7 mouse cellular contexts compared by ENCODE assay signal in the genomic region with DNA sequence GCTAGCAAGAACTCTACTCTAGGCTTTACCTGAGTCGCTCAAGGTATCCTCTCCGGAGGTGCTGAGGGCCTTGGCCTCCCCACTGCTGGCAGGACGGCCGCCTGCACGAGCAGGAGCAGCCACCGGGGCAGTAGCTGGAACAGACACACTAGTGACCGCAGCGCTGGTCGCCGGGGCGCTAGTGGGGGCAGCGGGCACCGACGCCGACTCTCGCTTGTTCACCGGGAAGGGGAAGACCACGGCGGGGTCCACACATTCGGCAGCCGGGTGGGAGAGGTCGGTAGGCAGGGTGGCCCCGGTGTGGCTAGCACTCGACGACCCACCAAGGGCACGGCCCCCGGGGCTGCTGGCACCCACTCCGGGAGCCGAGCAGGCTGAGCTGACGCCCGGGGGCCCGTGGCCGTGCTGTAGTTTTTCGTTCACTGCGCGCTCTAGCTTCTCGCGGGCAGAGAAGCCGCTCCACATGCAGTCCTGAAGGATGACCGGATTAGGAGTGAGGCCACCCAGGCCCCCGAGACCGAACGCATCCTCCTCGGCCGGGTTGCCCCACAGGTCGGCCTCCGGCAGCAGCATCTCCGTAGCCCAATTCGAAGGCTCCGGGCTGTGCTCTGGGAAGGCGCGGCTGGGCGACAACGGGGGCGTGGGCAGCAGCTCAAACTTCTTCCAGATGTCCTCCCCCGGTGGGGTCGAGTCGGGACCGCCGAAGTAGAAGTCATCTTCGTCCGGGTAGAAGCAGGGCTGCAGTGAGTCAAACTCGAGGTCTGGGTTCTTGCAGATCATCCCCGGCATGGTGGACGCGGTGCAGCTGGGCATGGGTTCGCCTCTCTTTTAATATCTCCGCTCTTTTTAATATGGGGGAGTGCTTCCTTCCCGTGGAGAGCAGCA. TPM values are rescaled to one million over a fixed set of nuclear protein-coding genes. Genes with fewer than 3 reads are reported as not detected.
DNase-seq lines count a peak whose midpoint lies in the region; ATAC-seq and TF ChIP-seq lines count a peak whose summit lies in the region.

No protein-coding gene starts in this region.

- peaks cover 6 to 9% of the 10 kb centered on the region in 2 experiments for H3K4me1 ChIP-seq in ES-E14 (ENCODE audit: control insufficient read depth in 2 of 2, insufficient read depth in 2 of 2, low read length in 2 of 2, poor library complexity in 1 of 2)
- H3K4me1 ChIP-seq in hindbrain, embryonic 14.5 days (replicated peaks; ENCODE audit: control insufficient read depth, insufficient read depth, low read length) = peaks cover 19% of the 10 kb centered on the region
- H3K4me1 ChIP-seq in midbrain, embryonic 14.5 days (ENCODE audit: control insufficient read depth, insufficient read depth, low read length) = peaks cover 16% of the 10 kb centered on the region

- under 1% methylated on average over 69 of the region's 69 CpGs for WGBS in hindbrain, embryonic 14.5 days
- under 1% methylated on average over 69 of the region's 69 CpGs for WGBS in midbrain, embryonic 14.5 days

- peak overlapping the region; percentile 81 to 94 for H3K4me3 ChIP-seq in ES-E14 (ENCODE audit: insufficient read depth in 1 of 2, low read depth in 1 of 2, low read length in 2 of 2, poor library complexity in 1 of 2, severe bottlenecking in 1 of 2)
- H3K4me3 ChIP-seq in hindbrain, embryonic 14.5 days (replicated peaks; ENCODE audit: low read length) = peak overlapping the region; percentile 70
- peak overlapping the region; percentile 82 for H3K4me3 ChIP-seq in midbrain, embryonic 14.5 days (replicated peaks; ENCODE audit: low read depth, low read length)

- intact Hi-C loops in left cerebral cortex, postnatal 25 days (cut with DNase I) = loop anchor here (2.0 to 10.0 kb wide), 5 partner anchors 158 to 615 kb away; no protein-coding TSS in a partner anchor

- peak overlapping the region; percentile 98 for H3K4me2 ChIP-seq in hindbrain, embryonic 14.5 days (replicated peaks)
- H3K4me2 ChIP-seq in midbrain, embryonic 14.5 days (ENCODE audit: low read length) = peak overlapping the region; percentile 95

- no peaks in the 10 kb centered on the region for H3K9me3 ChIP-seq in ES-E14 (ENCODE audit: control insufficient read depth, insufficient read depth, low read depth, low read length)
- no peaks in the 10 kb centered on the region for H3K9me3 ChIP-seq in hindbrain, embryonic 14.5 days (ENCODE audit: control insufficient read depth, low read length)
- H3K9me3 ChIP-seq in midbrain, embryonic 14.5 days (ENCODE audit: control insufficient read depth, low read length) = no peaks in the 10 kb centered on the region

- in situ Hi-C loops in ES-E14 (cut with MboI; ENCODE audit: low sequenced_read_pairs in 2 of 2, unreplicated experiment in 2 of 2) = loop anchor here (5.0 to 10.0 kb wide), 3 partner anchors 155 to 315 kb away; no protein-coding TSS in a partner anchor

- H3K36me3 ChIP-seq in ES-E14 (ENCODE audit: control insufficient read depth, insufficient read depth, low read length, poor library complexity, severe bottlenecking) = peaks cover 43% of the 10 kb centered on the region
- H3K36me3 ChIP-seq in hindbrain, embryonic 14.5 days (replicated peaks; ENCODE audit: control insufficient read depth, insufficient read depth) = peaks cover 36% of the 10 kb centered on the region
- peaks cover 32% of the 10 kb centered on the region for H3K36me3 ChIP-seq in midbrain, embryonic 14.5 days (ENCODE audit: control insufficient read depth, insufficient read depth, low read length)

- no peak for ATAC-seq in hindbrain, embryonic 14.5 days (ENCODE audit: low FRiP score)
- no peak for ATAC-seq in midbrain, embryonic 14.5 days (ENCODE audit: low FRiP score, low TSS enrichment)

- peak overlapping the region; percentile 84 for H3K27ac ChIP-seq in ES-E14 (ENCODE audit: insufficient read depth, low read depth, low read length, poor library complexity, severe bottlenecking)
- H3K27ac ChIP-seq in hindbrain, embryonic 14.5 days = peak overlapping the region; percentile 96
- H3K27ac ChIP-seq in midbrain, embryonic 14.5 days (replicated peaks; ENCODE audit: low read depth, low read length) = peak overlapping the region; percentile 97

- DNase-seq in ES-E14 (ENCODE audit: low read depth, low spot score) = no peak
- DNase-seq in adrenal gland, postnatal 36 days = peak; percentile 46
- DNase-seq in forelimb bud, embryonic 11.5 days (ENCODE audit: low read depth, low spot score) = peak; percentile 41
- no peak for DNase-seq in hindbrain, embryonic 14.5 days (ENCODE audit: low spot score)
- DNase-seq in left cerebral cortex, postnatal 25 days (ENCODE audit: low spot score in 2 of 2) = peak; percentile 37 to 38
- peak; percentile 59 for DNase-seq in midbrain, embryonic 14.5 days
- DNase-seq in testis, postnatal 10 days (ENCODE audit: low spot score) = peak; percentile 68

- H3K9ac ChIP-seq in ES-E14 (ENCODE audit: insufficient read depth, low read depth, low read length, poor library complexity, severe bottlenecking) = peak overlapping the region; percentile 72
- H3K9ac ChIP-seq in hindbrain, embryonic 14.5 days = peak overlapping the region; percentile 93
- peak overlapping the region; percentile 91 for H3K9ac ChIP-seq in midbrain, embryonic 14.5 days (replicated peaks; ENCODE audit: low read length)

- H3K27me3 ChIP-seq in hindbrain, embryonic 14.5 days (ENCODE audit: control insufficient read depth, insufficient read depth, low read length) = no peaks in the 10 kb centered on the region
- no peaks in the 10 kb centered on the region for H3K27me3 ChIP-seq in midbrain, embryonic 14.5 days (ENCODE audit: control insufficient read depth, insufficient read depth, low read length)

TF ChIP-seq in ES-E14, 5 proteins besides CTCF, POLR2A, EP300 and RAD21:
- TF ChIP-seq ZC3H11A (IDR thresholded peaks at IDR 0.05; ENCODE audit: borderline replicate concordance, low read depth, low read length) (no peak), ZNF384 (IDR thresholded peaks at IDR 0.05; ENCODE audit: low read depth, low read length) (no peak), MAFK (IDR thresholded peaks at IDR 0.05; ENCODE audit: insufficient read depth, low read depth, low read length) (no peak), HCFC1 (IDR thresholded peaks at IDR 0.05; ENCODE audit: borderline replicate concordance, insufficient read depth, low read length) (no peak), CHD2 (IDR thresholded peaks at IDR 0.05; ENCODE audit: low read depth, low read length) (no peak)

RNA-seq across cellular contexts. Expression of a gene that starts 1.9 kb away (rescaled TPM):
- total RNA-seq in ES-E14 (2012; rRNA removed) = 76.8 and 110 TPM in 2 replicates
- total RNA-seq in adrenal gland, postnatal 36 days (2021) = 10 to 100 TPM in 1 of 2 experiments, 1 to 10 TPM in 1; 4.9 to 12.4 TPM
- polyA plus RNA-seq in hindbrain, embryonic 14.5 days (2014; fragmentation: Nextera tagmentation; extraction: Ambion mirVana) = 50.3 and 63.6 TPM in 2 replicates
- 10 to 100 TPM; 12.9 to 13.3 TPM for total RNA-seq in left cerebral cortex, postnatal 25 days (2021)
- 61.7 and 63.1 TPM in 2 replicates for polyA plus RNA-seq in midbrain, embryonic 14.5 days (2014; fragmentation: Nextera tagmentation; extraction: Ambion mirVana)

Comparison
In these comparisons a context has a peak if more than half of its experiments do, and no peak if none do; other contexts are left out.
1. DNase-seq: peak in adrenal gland, postnatal 36 days (2 of 2), forelimb bud, embryonic 11.5 days (single experiment), left cerebral cortex, postnatal 25 days (2 of 2), midbrain, embryonic 14.5 days (single experiment) and testis, postnatal 10 days (single experiment); none in ES-E14 (single experiment) and hindbrain, embryonic 14.5 days (single experiment).
2. Peak in every context shown above with its lines, with median percentiles within 50 percentile points of each other: H3K27ac ChIP-seq, H3K4me3 ChIP-seq and H3K9ac ChIP-seq.